9 mouse cellular contexts compared by ENCODE assay signal in the genomic region with DNA sequence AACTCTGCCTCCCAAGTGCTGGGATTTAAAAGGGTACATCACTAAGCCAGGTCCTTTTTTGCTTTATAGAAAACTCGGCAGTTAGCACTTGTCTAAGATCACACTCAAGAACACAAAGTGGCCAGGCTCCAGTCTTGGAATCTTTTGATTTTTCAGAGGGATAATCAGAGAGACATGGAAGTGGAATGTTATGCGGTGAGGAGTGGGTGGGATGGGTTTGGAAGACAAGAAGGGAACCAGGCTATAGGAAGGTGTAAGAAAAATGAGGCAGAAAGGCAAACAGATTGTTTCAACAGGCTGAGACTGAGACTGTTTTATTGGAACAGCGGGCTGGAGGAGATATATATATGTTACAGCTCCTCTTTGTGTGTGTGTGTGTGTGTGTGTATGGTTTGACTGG. TPM values are rescaled to one million over a fixed set of nuclear protein-coding genes. Genes with fewer than 3 reads are reported as not detected.
A peak's percentile ranks its signal among the peaks of the same experiment; 100 is the strongest.
DNase-seq lines count a peak whose midpoint lies in the region; ATAC-seq and TF ChIP-seq lines count a peak whose summit lies in the region.
"Had no signal": no experiment of that assay in that cellular context is flagged by ENCODE, and none has a peak within 500 bp of the region (broad histone marks: within the 10 kb centered on the region; RNA-seq: fewer than 3 reads in every experiment).

No protein-coding gene starts in this region.

- TF ChIP-seq CTCF in small intestine, adult 2 months (IDR thresholded peaks at IDR 0.05; ENCODE audit: extremely low read depth, insufficient read length, insufficient replicate concordance, low read depth, low read length): no peak

- H3K4me3 ChIP-seq in lung, embryonic 15.5 days: no peak overlapping the region
- peak overlapping the region; percentile 84 for H3K4me3 ChIP-seq in forebrain, embryonic 12.5 days (replicated peaks)
- H3K4me3 ChIP-seq in limb, embryonic 13.5 days: peak overlapping the region; percentile 87; the same call in 1 of the 2 replicates
- H3K4me3 ChIP-seq in small intestine, adult 2 months (ENCODE audit: low read depth, low read length): no peak overlapping the region

- H3K4me2 ChIP-seq in lung, embryonic 15.5 days: peak overlapping the region; percentile 55
- H3K4me2 ChIP-seq in forebrain, embryonic 12.5 days: peak overlapping the region; percentile 76
- H3K4me2 ChIP-seq in limb, embryonic 13.5 days (replicated peaks): peak overlapping the region; percentile 82

- H3K27me3 ChIP-seq in lung, embryonic 15.5 days: no peaks in the 10 kb centered on the region
- no peaks in the 10 kb centered on the region for H3K27me3 ChIP-seq in forebrain, embryonic 12.5 days
- no peaks in the 10 kb centered on the region for H3K27me3 ChIP-seq in limb, embryonic 13.5 days
- no peaks in the 10 kb centered on the region for H3K27me3 ChIP-seq in small intestine, adult 2 months (ENCODE audit: control insufficient read depth, insufficient read depth, low read length)

- no peak for TF ChIP-seq POLR2A in small intestine, adult 2 months (IDR thresholded peaks at IDR 0.05; ENCODE audit: low read depth, low read length)

- no peaks in the 10 kb centered on the region for H3K36me3 ChIP-seq in lung, embryonic 15.5 days
- H3K36me3 ChIP-seq in forebrain, embryonic 12.5 days (replicated peaks): peaks cover 10% of the 10 kb centered on the region; the same call in 1 of the 2 replicates
- H3K36me3 ChIP-seq in limb, embryonic 13.5 days: peaks cover 22% of the 10 kb centered on the region; the same call in 1 of the 2 replicates
- 0 out of 2 replicates have a peak, but pooled peaks cover 2% of the 10 kb centered on the region for H3K36me3 ChIP-seq in small intestine, adult 2 months (ENCODE audit: control insufficient read depth, insufficient read depth, low read length)

- WGBS in lung, embryonic 15.5 days: 84% methylated on average over 3 of the region's 3 CpGs
- WGBS in forebrain, embryonic 12.5 days: 89% methylated on average over 3 of the region's 3 CpGs
- 80% methylated on average over 3 of the region's 3 CpGs for WGBS in limb, embryonic 13.5 days
- WGBS in small intestine, adult 2 months: 85% methylated on average over 3 of the region's 3 CpGs

- peak overlapping the region; percentile 82 for H3K27ac ChIP-seq in lung, embryonic 15.5 days
- peak overlapping the region; percentile 90 for H3K27ac ChIP-seq in forebrain, embryonic 12.5 days
- H3K27ac ChIP-seq in limb, embryonic 13.5 days: peak overlapping the region; percentile 92
- H3K27ac ChIP-seq in small intestine, adult 2 months (ENCODE audit: insufficient read depth, low read depth, low read length): 0 out of 2 replicates have a peak overlapping the region, but pooled peaks have one; percentile 70

- no peak for DNase-seq in lung, postnatal 36 days
- DNase-seq in c-Kit-positive CD71-positive TER-119-positive erythroid progenitor cells, embryonic 14.5 days (ENCODE audit: low spot score): no peak
- no peak for DNase-seq in B cell, adult 2 months
- DNase-seq: gastrocnemius, postnatal 14 days; lung, postnatal 10 days had no signal

- no peak overlapping the region for H3K9ac ChIP-seq in lung, embryonic 15.5 days
- peak overlapping the region; percentile 86; the same call in 1 of the 2 replicates for H3K9ac ChIP-seq in forebrain, embryonic 12.5 days
- peak overlapping the region; percentile 91; the same call in 1 of the 2 replicates for H3K9ac ChIP-seq in limb, embryonic 13.5 days

- peaks cover 19% of the 10 kb centered on the region for H3K4me1 ChIP-seq in lung, embryonic 15.5 days
- peaks cover 35% of the 10 kb centered on the region for H3K4me1 ChIP-seq in forebrain, embryonic 12.5 days
- H3K4me1 ChIP-seq in limb, embryonic 13.5 days: peaks cover 51% of the 10 kb centered on the region
- peaks cover 10% of the 10 kb centered on the region; the same call in 1 of the 2 replicates for H3K4me1 ChIP-seq in small intestine, adult 2 months (ENCODE audit: control insufficient read depth, insufficient read depth, insufficient read length, low read length)

- ATAC-seq in lung, embryonic 15.5 days (ENCODE audit: borderline replicate concordance, extremely low read depth, low FRiP score, low TSS enrichment): no peak
- ATAC-seq in forebrain, embryonic 12.5 days (ENCODE audit: low FRiP score): no peak
- no peak for ATAC-seq in limb, embryonic 13.5 days (ENCODE audit: low FRiP score, low read depth)

- H3K9me3 ChIP-seq in lung, embryonic 15.5 days: no peaks in the 10 kb centered on the region
- no peaks in the 10 kb centered on the region for H3K9me3 ChIP-seq in forebrain, embryonic 12.5 days
- no peaks in the 10 kb centered on the region for H3K9me3 ChIP-seq in limb, embryonic 13.5 days

RNA-seq across cellular contexts. Expression of gene Tmem222, which starts 0.9 kb away (rescaled TPM):
- polyA plus RNA-seq in lung, embryonic 15.5 days (2015; fragmentation: Nextera tagmentation; extraction: Ambion mirVana): 79.8 and 81.9 TPM in 2 replicates
- 70.9 and 74.3 TPM in 2 replicates for polyA plus RNA-seq in forebrain, embryonic 12.5 days (2016; fragmentation: Nextera tagmentation; extraction: Ambion mirVana)
- 84.0 and 86.8 TPM in 2 replicates for polyA plus RNA-seq in limb, embryonic 13.5 days (2015; fragmentation: Nextera tagmentation; extraction: Ambion mirVana)
- polyA plus RNA-seq in small intestine, adult 2 months (2012; rRNA removed): 26.2 and 58.0 TPM in 2 replicates

RNA-seq across cellular contexts. Expression of gene Sytl1, which starts 15.6 kb away (rescaled TPM):
- polyA plus RNA-seq in lung, embryonic 15.5 days (2015; fragmentation: Nextera tagmentation; extraction: Ambion mirVana): 1.1 and 2.1 TPM in 2 replicates
- 0.74 and 0.80 TPM in 2 replicates for polyA plus RNA-seq in forebrain, embryonic 12.5 days (2016; fragmentation: Nextera tagmentation; extraction: Ambion mirVana)
- polyA plus RNA-seq in limb, embryonic 13.5 days (2015; fragmentation: Nextera tagmentation; extraction: Ambion mirVana): 5.5 and 5.6 TPM in 2 replicates
- 10.9 and 12.7 TPM in 2 replicates for polyA plus RNA-seq in small intestine, adult 2 months (2012; rRNA removed)

RNA-seq across cellular contexts. Expression of gene Map3k6, which starts 37.9 kb away (rescaled TPM):
- polyA plus RNA-seq in lung, embryonic 15.5 days (2015; fragmentation: Nextera tagmentation; extraction: Ambion mirVana): 3.0 and 3.1 TPM in 2 replicates
- 1.3 TPM in 2 replicates for polyA plus RNA-seq in forebrain, embryonic 12.5 days (2016; fragmentation: Nextera tagmentation; extraction: Ambion mirVana)
- polyA plus RNA-seq in limb, embryonic 13.5 days (2015; fragmentation: Nextera tagmentation; extraction: Ambion mirVana): 2.4 and 2.6 TPM in 2 replicates
- polyA plus RNA-seq in small intestine, adult 2 months (2012; rRNA removed): 1.7 and 75.5 TPM in 2 replicates

Comparison
In these comparisons a context has a peak if more than half of its experiments do, and no peak if none do; other contexts are left out.
1. H3K4me3 ChIP-seq: peak in forebrain, embryonic 12.5 days (single experiment) and limb, embryonic 13.5 days (single experiment); none in lung, embryonic 15.5 days (single experiment) and small intestine, adult 2 months (single experiment).
2. Peak in every context shown above with its lines, with median percentiles within 50 percentile points of each other: H3K27ac ChIP-seq and H3K4me2 ChIP-seq.